Mouse (Mus musculus) lung, postnatal 36 days (tissue): ENCODE results near the gene Gm3404.
A peak's percentile ranks its signal among the peaks of the same experiment; 100 is the strongest.
"Not testable (repeated sequence)": the region's sequence is repeated elsewhere in the genome, so short reads cannot be mapped to it uniquely, and the experiment has no call there.

Experiments
- DNase-seq: peaks from one replicate; pipeline ENCODE4 v3.0.0; 2022; ENCODE audit warnings: mixed read lengths

Gene Gm3404

GRCm38 (mm10) chr5:146525501-146525900 is at the start of gene Gm3404:
TSS of gene Gm3404 (plus strand) at chr5:146525801.
- DNase-seq = not testable (repeated sequence)

- peak; percentile 34 for DNase-seq
These were observed 46.0 kb upstream of the Gm3404 start for GRCm38 (mm10) chr5:146479564-146479963.

GRCm38 (mm10) chr5:146481665-146482064 is 43.9 kb upstream of the Gm3404 start, which contains the start of gene Gm6408:
TSS of gene Gm6408 (plus strand) at chr5:146481965.
- not testable (repeated sequence) for DNase-seq

GRCm38 (mm10) chr5:146488959-146489358 is 36.6 kb upstream of the Gm3404 start:
- DNase-seq = peak; percentile 45

GRCm38 (mm10) chr5:146491063-146491462 is 34.5 kb upstream of the Gm3404 start, which contains the start of gene Gm6370:
TSS of gene Gm6370 (plus strand) at chr5:146491363.
- DNase-seq = not testable (repeated sequence)

- not testable (repeated sequence) for DNase-seq
These were observed 23.5 kb upstream of the Gm3404 start, which contains the start of gene 4930449I24Rik for GRCm38 (mm10) chr5:146502099-146502498. TSS of gene 4930449I24Rik (plus strand) at chr5:146502399.

- not testable (repeated sequence) for DNase-seq
These were observed 11.8 kb upstream of the Gm3404 start, which contains the start of gene Gm3402 for GRCm38 (mm10) chr5:146513823-146514222. TSS of gene Gm3402 (plus strand) at chr5:146514123.

GRCm38 (mm10) chr5:146537347-146537746 is 11.7 kb downstream of the Gm3404 start, which contains the start of gene Gm3409:
TSS of gene Gm3409 (plus strand) at chr5:146537647.
- DNase-seq = not testable (repeated sequence)

GRCm38 (mm10) chr5:146555836-146556235 is 30.2 kb downstream of the Gm3404 start, which contains the start of gene Gm3415:
TSS of gene Gm3415 (plus strand) at chr5:146556136.
- DNase-seq = not testable (repeated sequence)

GRCm38 (mm10) chr5:146564259-146564658 is 38.7 kb downstream of the Gm3404 start:
- no peak for DNase-seq

GRCm38 (mm10) chr5:146567054-146567453 is 41.5 kb downstream of the Gm3404 start:
- no peak for DNase-seq

GRCm38 (mm10) chr5:146570179-146570578 is 44.6 kb downstream of the Gm3404 start:
- DNase-seq = not testable (repeated sequence)

- not testable (repeated sequence) for DNase-seq
These were observed 46.5 kb downstream of the Gm3404 start for GRCm38 (mm10) chr5:146571830-146572734.

GRCm38 (mm10) chr5:146572735-146573042 is 47.1 kb downstream of the Gm3404 start:
- not testable (repeated sequence) for DNase-seq

- no peak for DNase-seq
These were observed 51.1 kb downstream of the Gm3404 start for GRCm38 (mm10) chr5:146576668-146577067.
